Mouse (Mus musculus) left cerebral cortex, postnatal 14 days (tissue): ENCODE measurements around the gene Strbp. TPM values are rescaled to one million over a fixed set of nuclear protein-coding genes. Genes with fewer than 3 reads are reported as not detected.
A peak's percentile ranks its signal among the peaks of the same experiment; 100 is the strongest.

ENCODE experiments used
- DNase-seq, 2 experiments: peaks; one replicate each; pipeline ENCODE4 v3.0.0; 2021 to 2022; ENCODE audit warnings: low spot score in 2 of 2, mixed read lengths in 1 of 2
- intact Hi-C: fragments of 180-260 bp; cut with DNase I; formaldehyde crosslinking; loops from one replicate; pipeline ENCODE4 v1.15.1; 2025
- total RNA-seq, 2 experiments: library from RNA; stranded (reverse); gene quantifications; 2 replicates each; pipeline ENCODE4 v1.2.3; 2021

The Strbp gene
- total RNA-seq, 2 experiments from 2014 or later = 234 to 237 TPM

DNA sequence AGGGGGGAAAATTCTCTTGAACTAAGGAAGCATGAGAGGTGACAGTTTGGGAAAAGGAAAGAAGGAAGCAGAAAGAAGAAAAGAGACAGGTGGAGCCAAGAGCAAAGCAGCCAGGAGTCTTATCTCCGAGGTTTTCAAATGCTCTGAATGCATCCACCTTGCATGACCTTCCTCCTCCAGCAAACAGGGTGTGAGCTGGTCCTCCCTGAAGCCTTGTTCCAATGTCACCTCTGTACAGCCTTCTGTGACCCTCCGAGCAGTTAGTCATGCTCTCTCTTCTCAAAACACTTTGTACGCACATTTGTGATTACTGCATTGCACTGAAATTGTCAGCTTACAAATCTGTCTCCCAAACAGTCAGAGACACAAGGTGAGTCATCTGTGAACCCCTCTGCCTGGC, 9.4 kb upstream of the Strbp start:
- no peak for DNase-seq
- intact Hi-C loops = no loop called here

DNA sequence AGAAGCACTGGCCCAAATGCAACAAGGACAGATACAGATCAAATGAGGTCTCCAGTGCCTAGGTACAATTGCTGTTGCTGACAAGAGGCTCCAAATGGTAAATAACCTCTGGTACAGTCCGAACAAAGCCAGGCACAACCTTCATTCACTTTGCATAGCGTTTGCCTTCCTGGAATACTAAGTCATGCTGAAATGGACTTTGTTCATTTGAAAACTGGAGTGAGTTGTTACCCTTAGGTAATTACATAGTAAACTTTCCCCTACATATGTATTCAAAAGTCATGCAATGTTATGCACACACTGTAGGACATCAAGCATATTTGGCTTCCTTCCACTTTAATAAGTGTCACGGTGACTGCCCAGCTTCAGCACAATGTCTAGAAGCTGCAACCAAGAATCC, 5.2 kb upstream of the Strbp start:
- intact Hi-C loops = no loop called here
- DNase-seq = no peak

DNA sequence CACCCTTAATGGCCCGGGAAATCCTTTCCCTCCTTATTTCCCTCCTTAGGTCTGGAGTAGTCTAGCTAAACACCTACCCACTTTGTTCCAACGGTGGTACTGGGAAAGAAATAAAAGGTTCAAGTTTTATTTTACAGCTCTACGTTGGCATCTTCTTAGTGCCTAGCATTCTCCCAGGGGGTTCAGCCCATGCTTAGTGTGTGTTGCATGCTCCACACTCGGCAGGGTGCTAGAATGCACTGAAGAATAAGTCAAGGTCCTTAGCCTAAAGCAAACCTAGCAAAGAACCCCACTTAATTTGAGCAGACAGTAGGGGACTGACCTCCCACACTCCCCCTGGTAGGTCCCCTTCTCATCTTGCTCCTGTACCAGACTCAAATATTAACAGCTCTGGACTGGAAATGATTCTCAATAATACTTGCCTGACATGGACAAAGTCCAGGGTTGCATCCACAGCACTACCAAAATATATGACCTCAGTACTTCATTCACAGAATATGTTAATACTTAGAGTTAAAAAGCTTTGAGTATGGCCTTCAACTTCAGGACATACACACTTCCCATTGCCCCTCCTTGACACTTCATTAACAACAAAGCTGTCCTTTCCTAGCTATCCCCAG, 592 bp upstream of the Strbp start:
- intact Hi-C loops = no loop called here

DNA sequence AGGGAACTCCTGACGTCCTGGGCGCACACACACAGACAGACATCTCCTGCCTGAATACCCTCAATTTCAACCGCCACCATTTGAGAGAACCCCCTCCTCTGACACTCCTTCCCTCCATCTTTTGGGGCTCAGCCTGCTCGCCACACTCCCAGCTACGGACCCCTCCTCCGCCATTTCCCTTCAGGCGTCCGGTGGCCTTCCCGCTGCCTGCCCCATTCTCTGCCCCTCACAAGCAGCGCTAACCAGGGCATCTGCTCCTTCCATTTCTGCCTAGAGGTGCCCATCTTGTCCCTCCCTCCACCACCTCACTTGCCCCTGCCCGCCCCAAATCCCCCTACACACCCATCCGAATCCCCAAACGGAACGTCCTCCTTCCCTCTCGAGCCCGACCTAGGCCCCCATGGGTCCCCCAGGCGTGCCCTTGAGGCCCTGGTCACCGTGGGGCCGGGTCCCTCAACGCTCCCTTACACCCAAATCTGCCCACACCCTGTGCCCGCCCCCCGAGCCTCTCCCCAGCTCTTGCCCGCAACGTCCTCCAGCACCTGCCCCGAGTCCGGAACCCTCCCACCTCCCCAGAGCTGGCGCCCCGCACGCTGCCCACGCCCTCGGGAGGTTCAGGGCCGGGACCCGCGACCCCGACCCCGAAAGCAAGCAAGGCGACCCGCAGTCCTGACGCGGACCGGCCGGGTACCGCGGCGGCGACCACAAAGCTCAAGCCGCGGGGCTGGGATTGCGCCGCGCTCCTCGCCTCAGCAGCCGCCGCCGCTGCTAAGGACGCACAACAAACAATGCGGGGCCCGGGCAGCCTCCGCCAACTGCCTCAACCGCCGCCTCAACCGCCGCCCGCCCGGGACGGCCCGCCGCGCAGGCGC, 1.1 kb downstream of the Strbp start:
- no peak for DNase-seq
- intact Hi-C loops = loop anchor here (2.0 kb wide), 1 partner anchor 64 kb away; no protein-coding TSS in a partner anchor

More for the DNA sequence above, 592 bp upstream of the Strbp start:
- no peak for DNase-seq

DNA sequence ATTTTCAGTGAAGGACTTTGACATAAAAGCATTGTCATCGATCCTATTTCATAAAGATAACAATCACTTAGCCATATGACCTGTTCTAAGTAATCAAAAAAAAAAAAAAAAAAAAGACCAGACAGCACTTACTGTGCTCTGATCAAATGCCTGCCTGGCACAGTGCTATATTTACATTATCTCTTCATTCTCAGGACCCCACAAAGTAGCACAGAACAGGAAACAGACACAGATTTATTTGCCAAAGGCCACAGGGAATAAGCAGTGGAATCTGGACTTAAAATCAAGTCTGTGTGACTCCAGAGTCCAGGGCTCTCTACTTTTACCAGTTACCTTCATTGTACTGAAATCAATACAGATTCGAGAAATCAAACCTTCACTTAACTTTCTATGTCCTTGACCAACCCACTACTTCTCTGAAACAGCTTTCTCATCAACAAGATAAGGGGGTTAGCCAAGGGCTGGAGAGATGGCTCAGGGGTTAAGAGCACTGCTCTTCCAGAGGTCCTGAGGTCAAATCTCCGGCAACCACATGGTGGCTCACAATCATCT, 14.5 kb downstream of the Strbp start:
- intact Hi-C loops = no loop called here
- DNase-seq = no peak

DNA sequence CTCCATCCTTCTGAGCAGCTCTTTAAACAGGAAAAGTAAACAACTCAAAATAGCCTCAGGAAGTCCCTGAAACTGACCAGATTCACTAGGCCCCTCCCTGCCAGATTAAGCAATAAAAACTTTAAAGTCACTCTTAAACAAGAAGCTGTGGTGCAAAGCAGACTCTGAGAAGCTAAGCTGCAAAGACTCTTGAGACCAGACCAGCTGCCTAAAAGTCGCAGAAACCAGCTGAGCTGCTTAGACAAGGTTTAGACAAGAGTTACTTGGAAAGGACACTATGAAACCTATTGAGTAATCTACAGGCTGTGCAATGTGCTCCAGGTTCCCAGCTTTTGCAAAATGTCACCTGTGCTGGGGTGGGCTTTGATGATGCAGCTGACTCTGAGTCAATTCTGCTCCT, 16.6 kb downstream of the Strbp start:
- intact Hi-C loops = no loop called here
- no peak for DNase-seq

DNA sequence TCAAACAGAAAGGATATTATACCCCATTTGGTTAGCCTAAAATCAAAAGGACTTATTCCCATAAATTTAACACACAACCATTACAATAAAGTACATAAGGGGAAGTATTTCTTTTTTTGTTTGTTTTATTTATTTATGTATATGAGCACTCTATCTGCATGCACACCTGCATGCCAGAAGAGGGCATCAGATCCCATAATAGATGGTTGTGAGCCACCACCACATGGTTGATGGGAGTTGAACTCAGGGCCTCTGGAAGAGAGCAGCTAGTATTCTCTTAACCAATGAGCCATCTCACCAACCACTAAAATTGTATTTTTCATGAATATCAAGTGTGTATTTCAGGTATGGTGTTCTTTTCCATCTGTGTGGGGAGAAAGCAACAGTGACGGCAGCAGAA, 18.8 kb downstream of the Strbp start:
- intact Hi-C loops = no loop called here
- DNase-seq = no peak

DNA sequence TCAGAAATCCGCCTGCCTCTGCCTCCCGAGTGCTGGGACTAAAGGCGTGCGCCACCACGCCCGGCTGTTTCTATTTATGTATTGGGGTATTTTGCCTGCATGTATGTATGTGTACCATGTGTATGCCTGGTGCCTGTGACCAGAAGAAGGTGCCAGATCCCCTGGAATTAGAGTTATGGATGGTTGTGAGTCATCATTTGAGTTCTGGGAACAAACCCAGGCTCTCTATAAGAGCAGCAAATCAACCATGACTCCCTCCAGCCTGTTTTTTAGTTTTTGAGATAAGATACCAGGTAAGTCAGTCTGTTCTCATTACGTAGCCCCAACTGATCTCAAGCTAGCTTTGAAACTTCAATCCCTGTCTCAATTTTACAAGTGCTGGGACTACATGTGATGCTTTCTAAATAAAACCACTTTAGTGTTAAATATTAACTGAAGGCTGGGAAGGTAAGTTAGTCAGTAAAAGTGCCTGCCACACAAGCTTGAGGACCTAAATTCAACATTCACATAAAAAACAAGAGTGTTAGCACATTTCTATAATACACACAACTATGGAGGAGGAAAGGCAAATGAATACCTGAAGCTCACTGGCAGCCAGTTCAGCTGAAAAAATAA, 21.4 kb downstream of the Strbp start:
- no peak for DNase-seq
- intact Hi-C loops = no loop called here

DNA sequence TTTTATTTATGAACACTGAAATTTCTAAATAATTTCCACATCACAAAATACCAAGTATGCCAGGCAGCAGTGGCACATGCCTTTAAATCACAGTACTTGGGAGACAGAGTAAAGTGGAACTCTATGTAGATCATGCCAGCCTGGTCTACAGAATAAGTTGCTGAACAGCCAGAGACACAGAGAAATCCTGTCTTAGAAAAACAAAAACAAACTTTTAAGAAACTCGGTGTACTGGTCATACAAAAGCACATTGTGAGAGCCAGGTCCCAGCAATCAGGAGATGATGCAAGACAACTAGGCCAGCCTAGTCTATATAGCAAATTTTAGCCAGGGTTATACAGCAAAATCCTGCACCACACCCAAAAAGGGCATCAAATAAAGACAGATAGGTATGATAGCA, 52.6 kb downstream of the Strbp start:
- intact Hi-C loops = no loop called here
- DNase-seq = no peak

DNA sequence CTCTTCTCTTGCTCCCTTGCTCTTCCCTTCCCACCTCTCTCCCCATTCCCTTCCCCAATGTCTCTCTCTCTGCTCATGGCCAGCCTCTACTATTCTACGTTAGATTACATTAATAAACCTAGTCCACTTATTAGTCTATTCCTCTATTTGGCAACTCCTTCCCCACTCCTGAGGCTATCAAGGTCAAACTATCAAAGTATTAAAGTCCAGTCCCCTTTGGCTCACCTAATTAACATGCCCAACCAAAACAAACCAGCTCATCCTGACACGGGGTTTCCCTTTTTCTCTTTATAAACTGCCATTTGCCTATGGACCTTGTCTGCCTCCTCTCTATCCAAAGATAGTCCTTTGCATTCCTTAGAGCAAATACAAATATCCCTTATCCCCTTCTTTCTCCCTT, 54.1 kb downstream of the Strbp start:
- intact Hi-C loops = no loop called here

DNA sequence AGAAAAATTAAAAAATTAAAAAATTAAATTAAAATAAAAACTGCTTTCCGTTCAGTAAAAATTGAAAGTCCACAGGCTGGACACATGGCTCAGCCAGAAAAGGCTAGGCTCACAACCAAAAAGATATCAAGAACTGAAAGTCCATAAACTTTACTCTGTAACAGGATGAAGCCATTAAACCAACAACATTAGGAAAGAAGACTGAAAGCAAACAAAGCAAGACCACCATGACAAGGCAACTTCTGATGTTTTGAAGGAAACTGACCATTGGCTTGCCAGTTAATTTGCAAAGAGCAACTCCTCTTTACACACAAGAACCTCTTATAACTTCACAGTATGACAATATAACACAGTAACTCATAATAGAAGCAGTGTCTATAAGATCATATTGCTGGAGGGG, 54.7 kb downstream of the Strbp start:
- intact Hi-C loops = no loop called here
- DNase-seq = no peak

More for the DNA sequence above, 54.1 kb downstream of the Strbp start:
- no peak for DNase-seq

DNA sequence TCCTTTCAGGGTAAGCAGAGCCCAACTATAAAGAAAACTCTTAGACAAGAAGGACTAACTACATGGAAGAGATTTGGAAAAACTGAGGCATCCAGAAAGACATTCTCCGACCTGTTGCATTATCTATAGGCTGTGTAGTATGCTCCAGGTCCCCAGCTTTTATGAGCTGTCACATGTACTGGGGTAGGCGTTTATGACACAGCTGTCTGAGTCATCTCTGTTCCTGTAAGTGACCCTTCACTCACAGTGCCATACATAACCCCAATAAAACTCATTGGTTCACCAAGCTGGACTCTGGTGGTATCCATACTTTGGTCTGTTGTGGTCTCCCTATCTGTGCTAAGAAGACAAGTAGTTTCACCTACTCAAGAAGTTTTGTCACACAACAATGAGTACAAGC, 80.3 kb downstream of the Strbp start:
- intact Hi-C loops = no loop called here
- DNase-seq = no peak

DNA sequence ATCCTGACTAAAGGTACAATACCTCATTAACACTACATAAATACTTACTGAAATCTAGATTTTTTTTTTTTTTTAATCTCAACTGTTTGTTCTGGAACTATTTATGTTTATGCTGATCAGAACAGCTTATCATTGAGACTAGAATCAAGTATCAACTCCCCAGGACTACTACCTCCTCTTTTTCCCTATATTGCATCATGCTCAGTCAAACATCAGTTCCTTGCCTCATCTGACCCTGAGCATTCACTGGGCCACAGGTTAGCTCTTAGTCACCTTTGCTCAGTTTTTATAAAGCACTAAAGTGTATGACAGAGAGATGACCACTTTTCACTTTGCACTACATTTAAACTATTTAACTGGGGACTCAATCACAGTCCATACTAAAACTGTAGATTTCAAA, 115.7 kb downstream of the Strbp start:
- no peak for DNase-seq
- intact Hi-C loops = no loop called here

DNA sequence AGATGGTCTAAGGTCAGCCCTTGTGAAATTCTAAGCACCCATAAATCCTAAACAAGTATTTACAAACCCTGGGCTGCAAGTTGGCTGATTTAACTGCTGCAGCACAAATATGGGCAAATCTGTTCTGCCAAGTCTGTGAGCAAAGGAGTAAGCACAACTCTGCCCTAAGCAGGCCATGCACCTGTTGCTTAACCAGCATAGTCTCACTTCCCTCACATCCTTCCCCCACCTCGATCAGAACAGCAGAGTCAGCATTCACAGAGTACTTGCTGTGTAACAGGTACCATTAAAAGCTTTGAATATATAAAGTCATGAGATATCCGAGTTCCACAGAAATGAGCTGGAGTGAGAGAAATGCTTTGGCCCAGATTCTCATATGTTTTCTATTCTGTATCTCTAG, 125.5 kb downstream of the Strbp start:
- intact Hi-C loops = no loop called here
- DNase-seq = no peak

DNA sequence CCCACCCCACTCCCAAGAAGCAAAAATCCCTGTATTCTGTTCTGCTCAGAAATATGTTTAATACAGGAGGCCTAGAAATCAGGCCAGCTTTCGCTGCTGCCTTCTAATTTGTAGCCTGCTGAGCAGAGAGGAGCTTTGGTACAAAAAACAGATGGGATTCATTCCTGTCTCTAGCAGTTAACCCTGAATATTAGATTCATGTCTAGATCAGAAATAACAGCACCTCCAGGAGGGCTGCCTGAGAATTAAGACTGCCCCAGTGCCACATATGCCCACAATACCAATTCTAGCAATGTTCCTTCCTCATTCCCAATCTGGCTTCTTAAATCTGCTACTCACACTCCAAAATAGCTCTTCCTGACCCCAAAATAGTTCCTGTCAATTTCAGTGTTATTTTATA, 127.0 kb downstream of the Strbp start:
- DNase-seq = peak in 1 of 2 experiments; percentile 34
- intact Hi-C loops = no loop called here

DNA sequence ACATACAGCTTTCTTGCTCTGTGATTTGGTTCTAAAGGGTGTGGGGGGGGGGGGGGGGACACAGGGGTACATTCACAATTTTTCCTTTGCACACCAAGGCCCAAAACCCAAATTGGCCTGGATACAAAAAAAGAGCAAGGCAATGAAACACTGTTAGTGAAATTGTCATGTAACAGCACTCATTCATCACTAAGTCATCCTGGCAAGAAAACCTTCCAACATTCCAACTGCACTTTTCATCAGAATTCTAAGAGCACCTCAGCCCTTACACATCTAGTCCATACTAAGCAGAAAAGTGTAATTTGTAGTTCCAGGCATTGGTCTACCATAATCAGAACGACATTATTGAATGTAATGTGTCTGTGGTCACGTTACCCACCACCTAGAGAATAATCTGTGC, 131.5 kb downstream of the Strbp start:
- no peak for DNase-seq
- intact Hi-C loops = no loop called here

DNA sequence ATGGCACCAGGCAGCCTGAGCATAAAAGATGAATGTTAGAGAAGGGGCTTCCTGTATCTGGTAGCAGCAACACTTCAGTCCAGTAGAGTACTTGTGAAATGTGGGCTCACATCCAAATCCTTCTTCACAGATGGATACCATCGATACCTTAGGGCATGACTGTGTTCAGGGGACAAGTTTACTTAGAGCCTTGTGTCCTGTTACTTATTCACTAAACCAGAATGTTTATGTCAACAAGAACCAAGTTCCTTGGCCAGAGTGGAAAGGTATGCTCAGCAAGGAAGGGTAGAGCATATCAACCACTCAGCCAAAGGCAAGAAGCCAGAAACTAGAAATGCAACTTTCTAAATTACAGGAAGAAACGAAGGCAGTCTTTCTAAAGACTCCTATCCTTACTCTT, 133.0 kb downstream of the Strbp start:
- intact Hi-C loops = no loop called here
- DNase-seq = no peak

DNA sequence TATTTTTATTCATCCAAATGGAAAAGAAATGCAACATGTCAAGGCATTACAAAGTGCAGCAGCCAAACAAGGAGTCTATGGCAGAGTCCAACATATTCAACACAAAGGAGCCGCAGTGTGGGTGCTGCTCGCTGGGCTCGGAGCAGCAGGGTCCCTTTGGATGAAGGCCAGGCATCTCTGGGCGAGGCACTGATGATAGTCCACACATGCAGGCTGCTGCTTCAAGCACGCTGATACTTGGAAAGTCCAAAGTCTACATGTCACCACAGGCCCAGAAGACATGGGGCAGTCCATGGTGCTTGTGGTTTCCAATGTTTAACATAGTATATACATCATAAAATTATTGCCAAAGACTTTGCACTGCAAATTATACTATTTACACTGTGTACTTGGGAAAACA, 133.8 kb downstream of the Strbp start:
- intact Hi-C loops = no loop called here
- DNase-seq = no peak

DNA sequence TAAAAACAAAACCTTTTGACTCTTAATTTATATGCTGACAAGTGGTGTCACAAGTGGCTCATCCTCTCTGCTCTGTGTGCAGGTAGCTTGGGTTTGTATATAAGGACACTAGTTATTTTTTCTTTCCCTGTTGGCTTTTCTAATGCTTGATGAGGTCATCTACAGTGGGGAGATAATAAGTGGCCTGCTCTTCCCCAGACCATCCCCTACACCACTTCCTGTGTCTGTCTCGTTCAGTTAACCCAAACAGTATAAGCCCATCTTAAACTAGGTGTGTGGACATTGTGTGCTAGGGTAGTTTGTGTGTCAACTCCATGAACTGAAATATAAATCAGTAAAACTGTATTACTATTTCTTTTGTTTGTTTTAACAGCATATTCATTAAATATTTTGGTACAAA, 137.6 kb downstream of the Strbp start:
- DNase-seq = no peak
- intact Hi-C loops = no loop called here

DNA sequence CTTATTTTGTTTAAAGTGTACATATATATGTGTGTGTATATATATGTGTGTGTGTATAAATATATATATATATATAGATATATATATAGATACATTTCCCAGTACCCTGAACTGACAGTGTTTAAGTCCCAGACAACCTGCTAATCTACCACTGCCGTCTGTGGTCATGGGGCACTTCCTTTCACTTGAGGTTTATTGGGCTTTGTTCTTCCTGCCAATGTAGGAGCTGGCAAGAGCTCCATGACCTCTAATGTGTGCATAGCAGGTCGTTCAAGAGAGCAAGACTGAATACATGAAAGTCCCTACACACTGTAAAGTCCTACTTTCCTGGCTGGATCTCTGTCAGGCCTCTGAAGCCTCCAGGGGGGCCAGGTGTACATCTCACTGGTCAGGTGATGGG, 138.1 kb downstream of the Strbp start:
- intact Hi-C loops = no loop called here
- no peak for DNase-seq
